Mouse (Mus musculus): ENCODE data around the gene Gm13276. TPM values are rescaled to one million over a fixed set of nuclear protein-coding genes. Genes with fewer than 3 reads are reported as not detected.
A peak's percentile ranks its signal among the peaks of the same experiment; 100 is the strongest.
"Not testable (repeated sequence)": the region's sequence is repeated elsewhere in the genome, so short reads cannot be mapped to it uniquely, and the experiment has no call there.

The Gm13276 gene
- polyA plus RNA-seq (2012; rRNA removed): not detected in 2 replicates

DNA sequence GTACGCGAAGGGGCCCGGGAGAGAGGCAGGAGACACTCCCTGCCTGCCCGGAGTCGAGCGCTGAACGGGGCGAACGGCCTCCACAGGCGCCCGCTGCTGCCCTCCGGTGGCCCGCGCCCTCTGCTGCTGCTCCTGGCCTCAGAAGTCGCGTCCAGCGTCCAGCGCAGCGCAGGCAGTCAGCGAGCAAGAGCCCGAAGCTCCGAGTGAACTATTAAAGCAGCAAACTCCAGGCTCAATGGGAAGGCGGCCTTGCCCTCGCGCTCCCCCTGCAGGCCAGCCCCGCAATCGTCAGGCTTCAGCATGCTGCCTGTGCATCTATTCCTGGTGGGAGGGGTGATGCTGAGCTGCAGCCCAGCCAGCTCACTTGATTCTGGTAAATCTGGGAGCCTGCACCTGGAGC is at the start of gene Gm13276:
Gm13276 (plus strand) TSS at position 301 of the 400 bp plus-strand sequence.
- not testable (repeated sequence) for DNase-seq (ENCODE audit: low spot score)

DNA sequence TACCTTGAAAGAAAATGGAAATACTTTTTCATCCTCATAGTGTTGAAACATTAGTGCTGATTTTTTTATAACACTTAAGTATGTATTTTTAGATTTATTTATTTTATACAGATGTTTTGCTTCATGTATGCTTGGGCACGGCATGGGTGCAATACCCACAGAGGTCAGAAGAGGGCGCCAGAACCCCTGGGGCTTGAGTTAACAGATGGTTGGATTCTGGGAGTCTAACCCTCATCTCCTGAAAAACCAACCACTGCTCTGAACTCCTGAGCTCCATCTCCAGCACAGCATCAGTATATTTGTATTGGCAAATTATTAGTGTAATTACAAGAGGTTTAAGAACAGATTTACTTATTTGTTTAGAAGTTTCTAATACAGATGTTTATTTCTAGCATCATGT is 47.0 kb upstream of the Gm13276 start:
- DNase-seq (ENCODE audit: low spot score): no peak

DNA sequence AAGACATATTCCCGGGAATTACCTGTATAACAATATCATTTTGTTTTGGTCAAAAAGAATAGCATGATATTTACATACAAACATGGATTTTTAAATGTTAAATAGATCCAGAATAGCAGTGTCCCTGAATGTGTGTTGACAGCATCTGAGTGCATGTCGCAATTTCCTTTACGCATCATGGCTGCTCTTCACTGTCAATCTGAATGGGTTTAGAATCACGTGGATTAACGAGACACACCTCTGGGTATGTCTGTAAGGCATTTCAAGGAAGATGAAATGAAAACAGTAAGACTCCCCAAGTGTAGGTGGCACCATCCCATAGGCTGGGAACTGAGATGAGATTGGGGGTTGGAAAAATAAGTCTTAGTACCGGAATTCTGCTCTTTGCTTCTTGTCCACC is 46.5 kb upstream of the Gm13276 start:
- no peak for DNase-seq (ENCODE audit: low spot score)

DNA sequence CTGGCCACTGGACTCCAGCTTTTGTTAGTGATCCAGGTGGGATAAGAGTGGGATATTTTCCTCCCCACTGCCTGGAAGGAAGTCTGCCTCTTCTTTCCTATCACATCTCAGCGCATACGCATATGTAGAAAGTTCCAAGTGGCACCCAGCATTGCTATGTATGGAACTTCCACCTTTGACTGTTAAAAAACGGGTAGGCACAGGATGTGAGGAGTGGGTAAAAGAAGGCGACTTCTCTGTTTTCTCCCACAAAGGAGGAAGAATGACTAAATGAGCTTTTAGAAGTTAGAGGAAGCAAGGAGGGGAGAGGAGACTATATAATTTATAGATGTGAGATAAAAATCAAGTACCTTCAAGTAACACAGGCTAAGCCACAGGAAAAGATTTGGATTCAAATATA is 44.1 kb upstream of the Gm13276 start:
- no peak for DNase-seq (ENCODE audit: low spot score)

DNA sequence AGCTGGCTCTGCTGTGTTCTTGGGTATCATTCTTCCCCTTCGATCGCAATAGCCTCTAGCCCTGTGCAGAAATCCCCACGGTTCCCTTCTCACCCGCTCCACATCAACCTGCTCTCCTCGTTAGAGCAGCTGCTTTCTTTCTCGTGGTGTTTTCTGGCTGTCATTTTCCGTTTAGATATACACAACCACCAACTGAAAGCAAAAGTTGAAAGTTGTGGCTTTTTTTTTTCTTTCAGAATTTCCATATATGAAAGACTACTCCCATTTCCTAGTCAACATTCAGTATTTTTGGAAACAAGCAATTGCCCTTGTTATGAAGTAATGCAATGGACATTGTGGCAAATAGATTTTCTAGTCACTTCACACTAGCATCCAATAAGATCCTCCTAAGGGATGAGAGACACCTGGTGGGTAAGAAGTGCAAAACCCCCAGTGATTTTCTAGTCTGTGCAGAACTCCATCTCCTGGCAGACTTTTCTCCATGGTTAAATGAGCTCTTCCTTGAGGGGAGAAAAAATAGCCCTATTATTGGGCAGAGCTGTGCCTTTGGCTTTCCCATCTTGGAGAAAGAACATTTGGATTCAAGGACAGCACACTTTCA is 42.6 kb upstream of the Gm13276 start:
- no peak for DNase-seq (ENCODE audit: low spot score)

DNA sequence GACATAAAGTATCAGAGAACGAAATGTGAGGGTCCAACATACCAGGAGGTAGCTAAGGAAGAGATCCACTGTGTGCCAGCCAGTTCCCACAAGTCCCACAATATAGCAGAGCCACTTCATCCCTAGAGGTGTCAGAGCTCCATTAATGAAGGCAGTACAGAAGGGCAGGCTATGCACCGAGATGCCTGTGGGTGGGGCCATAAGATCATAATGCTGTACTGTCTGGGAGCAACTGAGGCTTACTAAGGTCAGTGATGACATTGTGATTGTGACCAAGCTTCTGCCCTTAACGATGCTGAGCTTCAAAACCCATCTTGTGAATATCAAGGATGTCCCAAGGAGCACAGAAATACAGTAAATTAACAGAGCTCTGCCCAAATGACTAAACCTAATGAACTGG is 41.3 kb upstream of the Gm13276 start:
- no peak for DNase-seq (ENCODE audit: low spot score)

DNA sequence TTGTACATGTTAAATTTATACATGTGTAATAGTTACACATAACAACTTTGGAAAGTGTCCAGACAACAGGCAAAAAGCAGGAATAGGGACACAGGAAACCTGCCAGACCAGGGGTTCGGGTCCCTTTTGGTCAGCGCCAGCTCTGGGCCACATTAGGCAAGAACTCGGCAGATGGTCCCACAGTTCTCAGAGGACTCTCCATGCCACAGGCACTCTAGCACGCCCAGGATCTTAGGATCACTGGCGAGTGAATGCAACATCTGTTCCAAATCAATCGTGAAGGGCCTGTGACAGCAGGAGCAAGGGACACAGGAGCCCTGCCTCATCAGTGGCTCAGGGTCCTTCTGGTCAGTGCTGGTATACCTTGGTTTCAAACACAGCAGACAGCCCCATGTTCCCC is 35.6 kb upstream of the Gm13276 start:
- DNase-seq (ENCODE audit: low spot score): no peak

DNA sequence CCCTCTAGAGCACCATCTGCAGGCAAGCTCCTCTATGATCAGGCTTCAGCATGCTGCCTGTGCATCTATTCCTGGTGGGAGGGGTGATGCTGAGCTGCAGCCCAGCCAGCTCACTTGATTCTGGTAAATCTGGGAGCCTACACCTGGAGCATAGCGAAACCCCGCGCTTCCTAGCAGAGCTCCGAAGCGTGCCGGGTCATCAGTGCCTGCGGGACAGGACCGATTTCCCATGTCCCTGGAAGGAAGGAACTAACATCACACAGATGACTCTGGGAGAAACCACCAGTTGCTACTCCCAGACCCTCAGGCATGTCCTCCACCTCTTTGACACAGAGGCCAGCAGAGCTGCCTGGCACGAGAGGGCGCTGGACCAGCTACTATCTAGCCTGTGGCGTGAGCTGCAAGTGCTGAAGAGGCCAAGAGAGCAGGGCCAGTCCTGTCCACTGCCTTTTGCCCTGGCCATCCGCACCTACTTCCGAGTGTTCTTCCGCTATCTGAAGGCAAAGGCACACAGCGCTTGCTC is 30.6 kb upstream of the Gm13276 start, which contains the start of gene Gm13271:
Gm13271 (plus strand) TSS at position 51 of the 523 bp plus-strand sequence.
- DNase-seq (ENCODE audit: low spot score): peak; percentile 80

DNA sequence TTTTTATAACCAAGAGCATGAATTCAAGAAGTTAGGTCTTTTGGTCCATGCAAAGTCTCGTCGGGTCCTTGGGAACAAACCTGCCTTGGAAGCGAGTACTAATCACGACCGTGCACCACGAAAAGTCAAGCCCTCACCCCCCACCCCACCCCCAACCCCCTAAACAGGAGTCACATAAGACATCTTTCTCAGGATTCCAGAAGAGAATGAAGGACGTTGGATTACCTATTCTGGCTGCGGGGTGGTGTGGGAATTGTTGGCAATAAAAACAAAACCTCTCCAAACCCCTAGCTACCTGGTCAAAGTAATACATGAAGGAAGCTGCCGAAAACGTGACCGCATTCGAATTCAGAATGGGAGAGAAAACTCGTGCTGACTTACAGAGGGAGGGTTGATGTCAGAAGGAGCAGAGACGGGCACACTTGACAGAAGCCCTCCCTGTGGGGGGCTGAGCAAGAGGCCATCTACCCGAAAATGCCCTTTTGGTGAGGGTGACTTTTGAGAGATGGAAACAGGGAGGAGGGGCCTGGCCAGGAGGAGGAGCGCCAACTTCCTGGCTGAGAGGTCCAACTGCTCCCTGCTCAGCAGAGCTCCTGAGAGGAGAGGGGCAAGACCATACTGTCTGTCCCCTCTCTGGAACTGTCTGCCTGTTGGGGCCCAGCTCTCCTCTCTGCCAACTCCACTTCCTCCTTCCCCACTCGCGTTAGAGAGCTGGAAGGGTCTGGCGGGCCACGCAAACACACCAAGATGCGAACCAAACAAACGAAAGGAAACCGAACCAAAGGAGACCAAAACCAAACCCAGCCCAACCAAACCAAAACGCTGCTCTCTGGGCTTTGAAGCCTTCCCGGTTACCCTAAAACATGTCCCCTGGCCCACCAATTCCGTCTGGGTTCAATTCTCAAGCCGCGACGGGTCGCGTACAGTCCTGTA is 28.7 kb upstream of the Gm13276 start:
- not testable (repeated sequence) for DNase-seq (ENCODE audit: low spot score)

DNA sequence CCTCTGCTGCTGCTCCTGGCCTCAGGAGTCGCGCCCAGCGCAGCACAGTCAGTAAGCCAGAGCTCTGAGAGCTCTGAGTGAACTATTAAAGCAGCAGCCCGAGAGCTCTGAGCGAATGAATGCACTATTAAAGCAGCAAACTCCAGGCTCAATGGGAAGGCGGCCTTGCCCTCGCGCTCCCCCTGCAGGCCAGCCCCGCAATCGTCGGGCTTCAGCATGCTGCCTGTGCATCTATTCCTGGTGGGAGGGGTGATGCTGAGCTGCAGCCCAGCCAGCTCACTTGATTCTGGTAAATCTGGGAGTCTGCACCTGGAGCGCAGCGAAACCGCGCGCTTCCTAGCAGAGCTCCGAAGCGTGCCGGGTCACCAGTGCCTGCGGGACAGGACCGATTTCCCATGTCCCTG is 27.9 kb upstream of the Gm13276 start:
- DNase-seq (ENCODE audit: low spot score): peak; percentile 99

DNA sequence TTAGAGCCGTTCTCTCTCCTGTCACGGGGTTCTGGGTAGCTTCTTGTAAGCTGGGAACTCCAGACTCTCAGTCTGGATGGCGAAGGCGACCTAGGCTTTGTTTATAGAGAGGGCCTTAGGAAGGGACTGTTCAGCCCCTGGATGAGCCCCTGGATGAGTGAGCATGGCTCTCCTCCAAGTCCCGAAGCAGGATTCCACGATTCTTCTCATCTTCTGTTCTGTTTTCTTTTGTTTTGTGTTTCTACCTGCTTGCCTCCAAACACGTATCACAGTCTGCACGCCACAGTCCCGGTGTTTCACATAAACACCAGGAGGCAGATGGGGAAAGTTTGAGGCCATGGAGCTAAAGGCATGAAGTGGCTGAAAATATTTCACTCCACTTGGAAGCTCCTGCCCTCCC is 26.8 kb upstream of the Gm13276 start:
- DNase-seq (ENCODE audit: low spot score): not testable (repeated sequence)

DNA sequence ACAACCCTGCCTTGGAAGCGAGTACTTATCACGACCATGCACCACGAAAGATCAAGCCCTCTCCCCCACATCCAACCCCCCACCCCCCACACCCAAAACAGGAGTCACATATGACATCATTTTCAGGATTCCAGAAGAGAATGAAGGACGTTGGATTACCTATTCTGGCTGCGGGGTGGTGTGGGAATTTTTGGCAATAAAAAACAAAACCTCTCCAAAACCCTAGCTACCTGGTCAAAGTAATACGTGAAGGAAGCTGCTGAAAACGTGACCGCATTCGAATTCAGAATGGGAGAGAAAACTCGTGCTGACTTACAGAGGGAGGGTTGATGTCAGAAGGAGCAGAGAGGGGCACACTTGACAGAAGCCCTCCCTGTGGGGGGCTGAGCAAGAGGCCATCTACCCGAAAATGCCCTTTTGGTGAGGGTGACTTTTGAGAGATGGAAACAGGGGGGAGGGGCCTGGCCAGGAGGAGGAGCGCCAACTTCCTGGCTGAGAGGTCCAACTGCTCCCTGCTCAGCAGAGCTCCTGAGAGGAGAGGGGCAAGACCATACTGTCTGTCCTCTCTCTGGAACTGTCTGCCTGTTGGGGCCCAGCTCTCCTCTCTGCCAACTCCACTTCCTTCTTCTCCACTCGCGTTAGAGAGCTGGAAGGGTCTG is 25.8 kb upstream of the Gm13276 start, which contains the start of gene Gm13283:
Gm13283 (plus strand) TSS at position 510 of the 659 bp plus-strand sequence.
- not testable (repeated sequence) for DNase-seq (ENCODE audit: low spot score)

DNA sequence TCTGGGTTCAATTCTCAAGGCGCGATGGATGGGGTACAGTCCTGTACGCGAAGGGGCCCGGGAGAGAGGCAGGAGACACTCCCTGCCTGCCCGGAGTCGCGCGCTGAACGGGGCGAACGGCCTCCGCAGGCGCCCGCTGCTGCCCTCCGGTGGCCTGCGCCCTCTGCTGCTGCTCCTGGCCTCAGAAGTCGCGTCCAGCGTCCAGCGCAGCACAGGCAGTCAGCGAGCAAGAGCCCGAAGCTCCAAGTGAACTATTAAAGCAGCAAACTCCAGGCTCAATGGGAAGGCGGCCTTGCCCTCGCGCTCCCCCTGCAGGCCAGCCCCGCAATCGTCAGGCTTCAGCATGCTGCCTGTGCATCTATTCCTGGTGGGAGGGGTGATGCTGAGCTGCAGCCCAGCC is 25.1 kb upstream of the Gm13276 start:
- DNase-seq (ENCODE audit: low spot score): peak; percentile 47

DNA sequence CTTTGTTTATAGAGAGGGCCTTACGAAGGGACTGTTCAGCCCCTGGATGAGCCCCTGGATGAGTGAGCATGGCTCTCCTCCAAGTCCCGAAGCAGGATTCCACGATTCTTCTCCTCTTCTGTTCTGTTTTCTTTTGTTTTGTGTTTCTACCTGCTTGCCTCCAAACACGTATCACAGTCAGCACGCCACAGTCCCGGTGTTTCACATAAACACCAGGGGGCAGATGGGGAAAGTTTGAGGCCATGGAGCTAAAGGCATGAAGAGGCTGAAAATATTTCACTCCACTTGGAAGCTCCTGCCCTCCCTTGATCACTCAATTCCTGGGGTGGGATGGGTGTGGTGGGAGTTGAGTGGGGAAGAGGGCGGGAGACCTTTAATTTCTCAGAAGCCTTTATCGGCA is 23.7 kb upstream of the Gm13276 start:
- peak; percentile 83 for DNase-seq (ENCODE audit: low spot score)

DNA sequence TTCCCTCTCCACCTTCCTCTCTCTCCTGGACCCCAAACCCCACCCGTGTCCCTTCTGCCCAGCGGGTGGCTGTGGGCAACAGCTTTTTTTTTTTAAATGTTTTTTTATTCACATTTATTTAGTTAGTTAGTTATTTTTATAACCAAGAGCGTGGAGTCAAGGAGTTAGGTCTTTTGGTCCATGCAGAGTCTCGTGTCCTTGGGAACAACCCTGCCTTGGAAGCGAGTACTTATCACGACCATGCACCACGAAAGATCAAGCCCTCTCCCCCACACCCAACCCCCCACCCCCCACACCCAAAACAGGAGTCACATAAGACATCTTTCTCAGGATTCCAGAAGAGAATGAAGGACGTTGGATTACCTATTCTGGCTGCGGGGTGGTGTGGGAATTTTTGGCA is 23.2 kb upstream of the Gm13276 start:
- DNase-seq (ENCODE audit: low spot score): peak; percentile 36

DNA sequence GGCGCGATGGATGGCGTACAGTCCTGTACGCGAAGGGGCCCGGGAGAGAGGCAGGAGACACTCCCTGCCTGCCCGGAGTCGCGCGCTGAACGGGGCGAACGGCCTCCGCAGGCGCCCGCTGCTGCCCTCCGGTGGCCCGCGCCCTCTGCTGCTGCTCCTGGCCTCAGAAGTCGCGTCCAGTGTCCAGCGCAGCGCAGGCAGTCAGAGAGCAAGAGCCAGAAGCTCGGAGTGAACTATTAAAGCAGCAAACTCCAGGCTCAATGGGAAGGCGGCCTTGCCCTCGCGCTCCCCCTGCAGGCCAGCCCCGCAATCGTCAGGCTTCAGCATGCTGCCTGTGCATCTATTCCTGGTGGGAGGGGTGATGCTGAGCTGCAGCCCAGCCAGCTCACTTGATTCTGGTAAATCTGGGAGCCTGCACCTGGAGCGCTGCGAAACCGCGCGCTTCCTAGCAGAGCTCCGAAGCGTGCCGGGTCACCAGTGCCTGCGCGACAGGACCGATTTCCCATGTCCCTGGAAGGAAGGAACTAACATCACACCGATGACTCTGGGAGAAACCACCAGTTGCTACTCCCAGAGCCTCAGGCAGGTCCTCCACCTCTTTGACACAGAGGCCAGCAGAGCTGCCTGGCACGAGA is 22.0 kb upstream of the Gm13276 start:
- not testable (repeated sequence) for DNase-seq (ENCODE audit: low spot score)

DNA sequence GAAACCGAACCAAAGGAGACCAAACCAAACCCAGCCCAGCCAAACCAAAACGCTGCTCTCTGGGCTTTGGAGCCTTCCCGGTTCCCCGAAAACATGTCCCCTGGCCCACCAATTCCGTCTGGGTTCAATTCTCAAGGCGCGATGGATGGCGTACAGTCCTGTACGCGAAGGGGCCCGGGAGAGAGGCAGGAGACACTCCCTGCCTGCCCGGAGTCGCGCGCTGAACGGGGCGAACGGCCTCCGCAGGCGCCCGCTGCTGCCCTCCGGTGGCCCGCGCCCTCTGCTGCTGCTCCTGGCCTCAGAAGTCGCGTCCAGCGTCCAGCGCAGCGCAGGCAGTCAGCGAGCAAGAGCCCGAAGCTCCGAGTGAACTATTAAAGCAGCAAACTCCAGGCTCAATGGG is 12.0 kb upstream of the Gm13276 start, which contains the start of gene Gm13290:
Gm13290 (plus strand) TSS at position 301 of the 400 bp plus-strand sequence.
- not testable (repeated sequence) for DNase-seq (ENCODE audit: low spot score)

DNA sequence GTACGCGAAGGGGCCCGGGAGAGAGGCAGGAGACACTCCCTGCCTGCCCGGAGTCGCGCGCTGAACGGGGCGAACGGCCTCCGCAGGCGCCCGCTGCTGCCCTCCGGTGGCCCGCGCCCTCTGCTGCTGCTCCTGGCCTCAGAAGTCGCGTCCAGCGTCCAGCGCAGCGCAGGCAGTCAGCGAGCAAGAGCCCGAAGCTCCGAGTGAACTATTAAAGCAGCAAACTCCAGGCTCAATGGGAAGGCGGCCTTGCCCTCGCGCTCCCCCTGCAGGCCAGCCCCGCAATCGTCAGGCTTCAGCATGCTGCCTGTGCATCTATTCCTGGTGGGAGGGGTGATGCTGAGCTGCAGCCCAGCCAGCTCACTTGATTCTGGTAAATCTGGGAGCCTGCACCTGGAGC is 8.9 kb upstream of the Gm13276 start, which contains the start of gene Gm13289:
Gm13289 (plus strand) TSS at position 301 of the 400 bp plus-strand sequence.
- not testable (repeated sequence) for DNase-seq (ENCODE audit: low spot score)

DNA sequence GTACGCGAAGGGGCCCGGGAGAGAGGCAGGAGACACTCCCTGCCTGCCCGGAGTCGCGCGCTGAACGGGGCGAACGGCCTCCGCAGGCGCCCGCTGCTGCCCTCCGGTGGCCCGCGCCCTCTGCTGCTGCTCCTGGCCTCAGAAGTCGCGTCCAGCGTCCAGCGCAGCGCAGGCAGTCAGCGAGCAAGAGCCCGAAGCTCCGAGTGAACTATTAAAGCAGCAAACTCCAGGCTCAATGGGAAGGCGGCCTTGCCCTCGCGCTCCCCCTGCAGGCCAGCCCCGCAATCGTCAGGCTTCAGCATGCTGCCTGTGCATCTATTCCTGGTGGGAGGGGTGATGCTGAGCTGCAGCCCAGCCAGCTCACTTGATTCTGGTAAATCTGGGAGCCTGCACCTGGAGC is 6.0 kb upstream of the Gm13276 start, which contains the start of gene Gm13272:
Gm13272 (plus strand) TSS at position 301 of the 400 bp plus-strand sequence.
- not testable (repeated sequence) for DNase-seq (ENCODE audit: low spot score)

DNA sequence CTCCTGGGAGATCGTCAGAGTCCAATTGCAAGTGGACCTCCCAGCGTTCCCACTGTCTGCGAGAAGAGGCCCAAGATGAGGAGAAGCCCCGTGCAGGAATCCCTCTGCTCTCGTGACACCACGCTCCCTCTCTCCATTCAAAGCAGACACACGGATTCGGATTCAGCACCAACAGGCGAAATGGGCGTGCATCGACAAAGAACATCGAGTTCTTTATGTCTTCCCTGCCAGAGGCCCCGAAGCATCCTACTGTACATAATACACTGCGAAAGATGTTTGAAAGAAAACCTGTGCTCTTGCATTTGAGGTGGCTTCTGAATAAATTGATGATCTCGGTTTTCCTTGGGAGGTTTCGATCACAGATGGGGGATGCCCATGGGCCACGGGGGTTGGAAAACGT is 5.2 kb upstream of the Gm13276 start:
- not testable (repeated sequence) for DNase-seq (ENCODE audit: low spot score)

DNA sequence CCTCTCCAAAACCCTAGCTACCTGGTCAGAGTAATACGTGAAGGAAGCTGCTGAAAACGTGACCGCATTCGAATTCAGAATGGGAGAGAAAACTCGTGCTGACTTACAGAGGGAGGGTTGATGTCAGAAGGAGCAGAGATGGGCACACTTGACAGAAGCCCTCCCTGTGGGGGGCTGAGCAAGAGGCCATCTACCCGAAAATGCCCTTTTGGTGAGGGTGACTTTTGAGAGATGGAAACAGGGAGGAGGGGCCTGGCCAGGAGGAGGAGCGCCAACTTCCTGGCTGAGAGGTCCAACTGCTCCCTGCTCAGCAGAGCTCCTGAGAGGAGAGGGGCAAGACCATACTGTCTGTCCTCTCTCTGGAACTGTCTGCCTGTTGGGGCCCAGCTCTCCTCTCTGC is 3.7 kb upstream of the Gm13276 start, which contains the start of gene Ifnz:
Ifnz (plus strand) TSS at position 301 of the 400 bp plus-strand sequence.
- DNase-seq (ENCODE audit: low spot score): not testable (repeated sequence)

Data from urinary bladder, adult 2 months (tissue).